Mouse (Mus musculus): Measurements from ENCODE around the gene Gm20716. TPM values are rescaled to one million over a fixed set of nuclear protein-coding genes. Genes with fewer than 3 reads are reported as not detected.

Gene Gm20716
- total RNA-seq, 2 experiments from 2014 or later, result 30.1 to 34.0 TPM

GRCm38 (mm10) chr2:168229116-168230025, 793 bp downstream of the Gm20716 start:
- peak; percentile 56 to 63 for DNase-seq

GRCm38 (mm10) chr2:168223326-168223725, 6.8 kb downstream of the Gm20716 start:
- no peak for DNase-seq

- no peak for DNase-seq
These were observed 16.3 kb downstream of the Gm20716 start for GRCm38 (mm10) chr2:168213788-168214397.

- no peak for DNase-seq
These were observed 22.3 kb downstream of the Gm20716 start for GRCm38 (mm10) chr2:168207883-168208282.

- peak; percentile 91 to 92 for DNase-seq
These were observed 23.2 kb downstream of the Gm20716 start, which contains the start of gene Adnp for GRCm38 (mm10) chr2:168206725-168207644. Gene Adnp (minus strand): TSS chr2:168207112.

GRCm38 (mm10) chr2:168205681-168206631, 24.2 kb downstream of the Gm20716 start:
- DNase-seq, result peak; percentile 29 to 39

GRCm38 (mm10) chr2:168205265-168205664, 24.9 kb downstream of the Gm20716 start:
- DNase-seq, result peak; percentile 82 to 86

- DNase-seq, result no peak
These were observed 25.6 kb downstream of the Gm20716 start for GRCm38 (mm10) chr2:168204476-168204999.

GRCm38 (mm10) chr2:168200014-168200691, 30.0 kb downstream of the Gm20716 start:
- DNase-seq, result no peak

GRCm38 (mm10) chr2:168199476-168199875, 30.7 kb downstream of the Gm20716 start:
- no peak for DNase-seq

GRCm38 (mm10) chr2:168198421-168198820, 31.7 kb downstream of the Gm20716 start:
- DNase-seq, result no peak

GRCm38 (mm10) chr2:168195721-168196120, 34.4 kb downstream of the Gm20716 start:
- DNase-seq, result no peak

GRCm38 (mm10) chr2:168193685-168194084, 36.5 kb downstream of the Gm20716 start:
- DNase-seq, result no peak

- no peak for DNase-seq
These were observed 38.3 kb downstream of the Gm20716 start for GRCm38 (mm10) chr2:168191856-168192255.

- DNase-seq, result no peak
These were observed 54.2 kb downstream of the Gm20716 start for GRCm38 (mm10) chr2:168175946-168176345.

GRCm38 (mm10) chr2:168170167-168170685, 59.9 kb downstream of the Gm20716 start:
- no peak for DNase-seq

GRCm38 (mm10) chr2:168169800-168170113, 60.4 kb downstream of the Gm20716 start:
- no peak for DNase-seq

- DNase-seq, result no peak
These were observed 61.0 kb downstream of the Gm20716 start for GRCm38 (mm10) chr2:168168892-168169799.

- DNase-seq, result no peak
These were observed 62.4 kb downstream of the Gm20716 start for GRCm38 (mm10) chr2:168167781-168168180.
